Mouse (Mus musculus) hindbrain, embryonic 16.5 days (tissue): ENCODE measurements around the gene Slc25a12. TPM values are rescaled to one million over a fixed set of nuclear protein-coding genes. Genes with fewer than 3 reads are reported as not detected.

Source experiments
- ATAC-seq: fragments of 200-750 bp; cut with Nextera tagmentation; 2 replicates; pipeline ENCODE4 v1.8.0; 2017; ENCODE audit warnings: moderate TSS enrichment, moderate library complexity
- H3K27ac ChIP-seq: fragments of 300-500 bp; sonication (generic); 2 replicates; pipeline ENCODE4 v1.5.1; 2014; ENCODE audit warnings: low read depth, mild to moderate bottlenecking, control low read depth, low read length, moderate library complexity
- H3K27me3 ChIP-seq: fragments of 300-500 bp; sonication (generic); replicated peaks from 2 replicates; pipeline ENCODE4 v1.6.1; 2014; ENCODE audit warnings: low read length; ENCODE audit not compliant: control insufficient read depth, insufficient read depth
- H3K36me3 ChIP-seq: fragments of 300-500 bp; sonication (generic); 2 replicates; pipeline ENCODE4 v1.6.1; 2014; ENCODE audit warnings: mild to moderate bottlenecking, low read length, moderate library complexity, mixed read lengths; ENCODE audit not compliant: control insufficient read depth, insufficient read depth
- H3K4me1 ChIP-seq: fragments of 300-500 bp; sonication (generic); 2 replicates; pipeline ENCODE4 v1.6.1; 2014; ENCODE audit warnings: low read depth, low read length; ENCODE audit not compliant: control insufficient read depth, insufficient read depth
- H3K4me2 ChIP-seq: fragments of 300-500 bp; sonication (generic); 2 replicates; pipeline ENCODE4 v1.6.1; 2014; ENCODE audit warnings: mild to moderate bottlenecking, low read length, control low read depth, moderate library complexity
- H3K4me3 ChIP-seq: fragments of 300-500 bp; sonication (generic); 2 replicates; pipeline ENCODE4 v1.5.1; 2014; ENCODE audit warnings: mild to moderate bottlenecking, low read length, control low read depth, moderate library complexity
- H3K9ac ChIP-seq: fragments of 300-500 bp; sonication (generic); 2 replicates; pipeline ENCODE4 v1.6.1; 2014; ENCODE audit warnings: low read depth, mild to moderate bottlenecking, control low read depth, low read length, moderate library complexity
- H3K9me3 ChIP-seq: fragments of 300-500 bp; sonication (generic); 2 replicates; pipeline ENCODE4 v1.6.1; 2014; ENCODE audit warnings: mild to moderate bottlenecking, low read length, moderate library complexity; ENCODE audit not compliant: control insufficient read depth
- WGBS: fragments of 180-500 bp; shearing (Covaris S2); extraction: QIAGEN DNeasy Blood & Tissue Kit; methylation state at CpG from one replicate; pipeline ENCODE4 v1.1.7; 2014; 5-methylcytosine and 5-hydroxymethylcytosine counted together
- polyA plus RNA-seq: library from polyadenylated mRNA; unstranded; fragments of >200 nt; fragmentation: Nextera tagmentation; extraction: Ambion mirVana; gene quantifications from 2 replicates; pipeline ENCODE4 v1.2.1, GENCODE M21; 2015

The Slc25a12 gene
- polyA plus RNA-seq, 1 experiment from 2014 or later = 129 TPM

DNA sequence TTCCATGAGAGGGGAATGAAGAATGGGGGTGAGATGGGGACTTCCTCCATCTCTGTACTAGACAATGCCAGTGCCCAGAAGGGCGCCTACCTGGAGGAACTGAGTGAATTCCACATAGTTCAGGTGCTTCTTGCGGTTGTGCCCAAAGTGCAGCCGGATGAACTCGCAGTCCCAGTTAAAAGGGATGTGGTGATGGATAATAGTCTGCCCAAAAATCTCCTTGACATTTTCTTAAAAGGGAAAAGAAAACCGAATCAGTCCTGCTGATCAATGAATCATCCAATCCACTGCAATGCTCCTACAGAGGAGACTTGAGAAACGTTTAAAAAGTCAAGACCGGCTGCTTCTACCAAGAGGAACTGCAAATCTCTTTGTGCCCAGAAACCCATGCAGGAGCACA lies 43.7 kb downstream of the Slc25a12 start:
- Histone ChIP-seq H3K9ac (no peak overlapping the region), H3K4me2 (no peak overlapping the region), H3K4me3 (no peak overlapping the region), H3K36me3 (peaks cover 19% of the 10 kb centered on the region), H3K9me3 (no peaks in the 10 kb centered on the region), H3K27ac (no peak overlapping the region), H3K27me3 (no peaks in the 10 kb centered on the region), H3K4me1 (no peaks in the 10 kb centered on the region)
- no peak for ATAC-seq
- 90% methylated on average over 7 of the region's 7 CpGs for WGBS

- Histone ChIP-seq H3K4me3 (no peak overlapping the region), H3K27ac (no peak overlapping the region), H3K27me3 (no peaks in the 10 kb centered on the region), H3K9ac (no peak overlapping the region), H3K4me2 (no peak overlapping the region), H3K36me3 (peaks cover 29% of the 10 kb centered on the region), H3K4me1 (no peaks in the 10 kb centered on the region), H3K9me3 (no peaks in the 10 kb centered on the region)
- ATAC-seq = no peak
- WGBS = 91% methylated on average over 3 of the region's 3 CpGs
These were observed 46.1 kb downstream of the Slc25a12 start for GRCm38 (mm10) chr2:71321486-71321885.

DNA sequence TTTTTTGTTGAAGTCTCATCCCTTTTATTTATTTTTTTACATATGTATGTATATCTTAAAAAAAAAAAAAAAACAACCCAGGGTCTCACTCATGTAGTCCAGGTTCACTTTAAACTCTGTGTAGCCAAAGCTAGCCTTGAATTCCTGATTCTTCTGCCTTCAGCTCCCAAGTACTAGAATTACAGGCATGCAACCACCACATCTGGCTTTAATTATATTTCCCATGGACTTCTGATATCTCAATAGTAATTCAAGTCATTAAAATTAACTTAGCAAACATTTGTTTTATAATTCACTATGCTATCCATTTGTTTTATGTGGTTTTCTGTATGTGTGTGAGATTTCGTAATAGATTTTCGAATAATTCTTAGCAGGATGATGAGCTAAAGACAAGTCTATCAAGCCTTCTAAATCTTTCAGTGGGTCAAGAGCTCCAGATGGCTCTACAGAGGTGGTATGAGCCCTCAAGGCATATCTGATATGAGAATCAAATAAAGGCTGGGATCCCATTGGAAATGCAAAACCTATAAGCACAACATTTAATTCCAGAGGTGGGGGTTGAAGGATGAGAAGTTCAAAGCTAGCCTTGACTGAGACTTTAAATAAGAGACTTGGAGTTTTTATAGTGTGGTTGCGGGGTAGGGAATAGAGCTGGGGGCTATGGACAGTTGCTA lies 51.3 kb downstream of the Slc25a12 start:
- no peak overlapping the region for H3K4me2 ChIP-seq
- H3K4me3 ChIP-seq = no peak overlapping the region
- no peak overlapping the region for H3K9ac ChIP-seq
- no peaks in the 10 kb centered on the region for H3K4me1 ChIP-seq
- 94% methylated on average over 3 of the region's 3 CpGs for WGBS
- no peaks in the 10 kb centered on the region for H3K27me3 ChIP-seq
- no peaks in the 10 kb centered on the region for H3K9me3 ChIP-seq
- no peak for ATAC-seq
- no peak overlapping the region for H3K27ac ChIP-seq
- H3K36me3 ChIP-seq = peaks cover 23% of the 10 kb centered on the region

DNA sequence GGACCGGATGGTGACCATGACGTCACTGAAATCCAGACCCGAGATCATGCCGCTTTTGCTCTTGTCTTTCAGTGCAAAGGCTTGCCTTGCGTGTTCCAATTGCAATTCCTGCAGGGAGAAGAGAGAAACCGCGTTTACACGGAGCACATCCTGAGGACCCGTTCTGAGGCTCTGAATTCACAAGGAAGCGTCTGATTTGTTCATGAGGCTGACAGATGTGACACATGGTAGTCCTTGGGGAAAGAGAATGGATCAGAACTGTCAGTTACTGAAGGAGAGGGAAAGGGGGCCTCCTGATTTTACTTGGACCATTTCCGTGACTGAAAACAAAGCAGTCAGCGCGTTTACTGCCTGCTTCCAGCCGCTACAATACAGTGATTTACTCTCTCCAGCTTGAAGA lies 52.5 kb downstream of the Slc25a12 start:
- no peak overlapping the region for H3K27ac ChIP-seq
- no peak overlapping the region for H3K9ac ChIP-seq

DNA sequence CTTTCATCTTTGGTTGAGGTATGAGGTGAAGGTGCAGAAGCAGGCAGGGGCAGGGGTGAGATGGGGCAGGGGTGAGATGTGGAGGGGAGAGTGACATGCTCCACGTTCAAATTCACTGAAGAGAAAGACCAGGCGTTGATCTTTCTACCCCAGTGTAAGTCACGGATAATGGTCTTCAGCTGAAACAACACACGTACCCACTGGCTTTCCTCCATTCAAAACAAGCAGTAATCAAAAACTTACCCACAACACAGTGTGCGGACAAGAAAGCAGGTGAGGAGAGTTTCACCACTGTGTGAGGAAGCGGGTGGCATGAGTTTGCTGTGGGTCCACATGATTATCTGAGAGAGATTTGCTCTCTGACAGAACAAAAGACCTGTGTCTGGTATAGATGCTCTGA lies 53.5 kb downstream of the Slc25a12 start:
- Histone ChIP-seq H3K4me1 (no peaks in the 10 kb centered on the region), H3K36me3 (peaks cover 22% of the 10 kb centered on the region), H3K9ac (no peak overlapping the region), H3K27me3 (no peaks in the 10 kb centered on the region), H3K4me2 (no peak overlapping the region), H3K4me3 (no peak overlapping the region), H3K9me3 (no peaks in the 10 kb centered on the region), H3K27ac (no peak overlapping the region)
- WGBS = 77% methylated on average over 6 of the region's 6 CpGs
- ATAC-seq = no peak

More for the DNA sequence above, 52.5 kb downstream of the Slc25a12 start:
- Histone ChIP-seq H3K27me3 (no peaks in the 10 kb centered on the region), H3K9me3 (no peaks in the 10 kb centered on the region), H3K36me3 (peaks cover 26% of the 10 kb centered on the region), H3K4me1 (no peaks in the 10 kb centered on the region), H3K4me3 (no peak overlapping the region), H3K4me2 (no peak overlapping the region)
- 54% methylated on average over 14 of the region's 14 CpGs for WGBS
- ATAC-seq = no peak

DNA sequence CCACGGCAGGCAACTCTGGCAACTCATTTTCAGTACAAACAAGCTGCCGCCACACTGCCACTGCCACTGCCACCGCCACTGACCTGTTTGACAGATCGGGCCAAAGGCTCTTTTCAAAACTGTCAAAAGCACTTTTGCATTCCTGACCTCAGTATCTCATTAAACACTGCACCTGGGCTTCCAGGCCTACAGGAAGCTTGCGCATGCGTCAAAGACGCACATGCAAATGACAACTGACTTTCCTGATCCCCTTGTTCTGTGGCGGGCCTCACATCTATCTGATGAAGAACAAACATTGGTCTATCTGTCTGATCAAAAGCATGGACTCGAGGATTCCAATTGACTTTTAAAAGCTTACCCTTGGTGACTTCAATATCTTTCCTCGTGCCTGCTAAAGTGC lies 55.5 kb downstream of the Slc25a12 start:
- H3K4me1 ChIP-seq = no peaks in the 10 kb centered on the region
- H3K27ac ChIP-seq = no peak overlapping the region
- H3K36me3 ChIP-seq = peaks cover 13% of the 10 kb centered on the region
- no peaks in the 10 kb centered on the region for H3K27me3 ChIP-seq
- no peak for ATAC-seq
- WGBS = 66% methylated on average over 10 of the region's 10 CpGs
- H3K4me3 ChIP-seq = no peak overlapping the region
- no peaks in the 10 kb centered on the region for H3K9me3 ChIP-seq
- H3K4me2 ChIP-seq = no peak overlapping the region
- no peak overlapping the region for H3K9ac ChIP-seq

DNA sequence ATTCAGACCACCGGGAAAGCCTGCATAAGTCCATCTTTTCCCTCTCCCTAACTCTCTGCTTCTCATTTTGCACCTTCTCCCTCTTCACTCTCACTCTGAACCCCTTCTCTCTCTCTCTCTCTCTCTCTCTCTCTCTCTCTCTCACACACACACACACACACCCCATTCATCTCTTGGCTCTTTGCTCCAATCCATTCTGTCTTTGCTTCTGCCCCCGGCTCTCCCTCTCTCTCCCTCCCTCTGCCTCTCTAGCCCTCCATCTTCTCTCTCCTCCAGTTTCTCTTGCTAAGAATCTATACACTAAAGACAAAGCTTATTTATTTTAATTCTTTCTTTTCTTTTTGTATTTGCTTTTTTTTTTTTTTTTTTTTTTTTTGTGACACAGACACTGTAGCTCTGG lies 57.8 kb downstream of the Slc25a12 start:
- no peak overlapping the region for H3K9ac ChIP-seq
- H3K9me3 ChIP-seq = no peaks in the 10 kb centered on the region
- H3K4me3 ChIP-seq = no peak overlapping the region
- no peaks in the 10 kb centered on the region for H3K27me3 ChIP-seq
- WGBS = 52% methylated on average over 2 of the region's 2 CpGs
- no peak for ATAC-seq
- no peak overlapping the region for H3K4me2 ChIP-seq
- H3K36me3 ChIP-seq = peaks cover 19% of the 10 kb centered on the region
- H3K27ac ChIP-seq = no peak overlapping the region
- no peaks in the 10 kb centered on the region for H3K4me1 ChIP-seq

GRCm38 (mm10) chr2:71306357-71306756 lies 61.2 kb downstream of the Slc25a12 start:
- no peak overlapping the region for H3K4me3 ChIP-seq
- ATAC-seq = no peak
- H3K27me3 ChIP-seq = no peaks in the 10 kb centered on the region
- no peak overlapping the region for H3K4me2 ChIP-seq
- no peak overlapping the region for H3K27ac ChIP-seq
- peaks cover 18% of the 10 kb centered on the region for H3K36me3 ChIP-seq
- no peak overlapping the region for H3K9ac ChIP-seq
- H3K9me3 ChIP-seq = no peaks in the 10 kb centered on the region
- H3K4me1 ChIP-seq = peaks cover 2% of the 10 kb centered on the region; the same call in 1 of the 2 replicates

DNA sequence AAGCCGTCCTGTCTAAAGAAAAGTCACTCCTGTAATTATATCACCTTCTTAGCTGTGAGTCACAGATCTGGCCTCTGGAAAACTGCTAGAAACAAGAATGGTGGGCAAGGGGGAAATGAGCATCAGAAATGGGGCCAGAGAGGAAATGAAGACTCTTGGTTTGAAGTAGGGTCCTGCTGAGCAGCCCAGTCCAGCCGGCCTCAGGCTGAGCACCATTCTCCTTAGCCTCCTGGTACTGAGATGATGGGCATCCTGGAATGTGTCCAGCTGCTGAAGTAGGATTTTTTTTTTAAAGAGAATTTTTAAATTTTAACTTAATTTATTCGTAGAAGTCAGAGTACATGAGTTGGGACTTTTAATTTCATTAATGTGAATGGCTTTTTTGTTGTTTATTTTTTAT lies 62.7 kb downstream of the Slc25a12 start:
- Histone ChIP-seq H3K36me3 (peaks cover 13% of the 10 kb centered on the region; the same call in 1 of the 2 replicates), H3K4me2 (no peak overlapping the region), H3K9me3 (no peaks in the 10 kb centered on the region), H3K27me3 (no peaks in the 10 kb centered on the region), H3K4me3 (no peak overlapping the region), H3K27ac (no peak overlapping the region), H3K4me1 (peaks cover 2% of the 10 kb centered on the region; the same call in 1 of the 2 replicates), H3K9ac (no peak overlapping the region)
- WGBS = 45% methylated on average over 3 of the region's 3 CpGs
- no peak for ATAC-seq
